10 mouse cellular contexts compared by ENCODE assay signal in the genomic region with DNA sequence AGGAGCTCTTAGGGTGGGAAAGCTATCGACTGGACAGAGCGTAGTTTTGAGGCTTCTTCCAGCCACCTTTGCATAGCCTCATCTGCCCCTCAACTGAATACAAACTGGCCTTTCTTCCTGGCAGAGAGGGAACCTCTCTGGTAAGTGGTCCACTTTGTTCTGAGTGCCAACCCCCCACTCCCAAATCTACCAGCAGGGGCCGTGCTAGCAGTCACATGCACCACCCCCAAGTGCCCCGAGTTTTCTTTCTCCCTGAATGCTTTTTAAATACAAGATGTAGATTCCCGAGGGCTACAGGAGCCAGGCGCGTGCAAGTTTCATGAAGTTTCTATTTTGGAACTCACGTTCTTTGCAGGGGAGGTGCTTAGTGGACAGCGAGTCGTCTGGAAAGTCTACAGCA. TPM values are rescaled to one million over a fixed set of nuclear protein-coding genes. Genes with fewer than 3 reads are reported as not detected.
A peak's percentile ranks its signal among the peaks of the same experiment; 100 is the strongest.
DNase-seq lines count a peak whose midpoint lies in the region; ATAC-seq and TF ChIP-seq lines count a peak whose summit lies in the region.
"Had no signal": no experiment of that assay in that cellular context is flagged by ENCODE, and none has a peak within 500 bp of the region (broad histone marks: within the 10 kb centered on the region; RNA-seq: fewer than 3 reads in every experiment).

No protein-coding gene starts in this region.

- no peak for ATAC-seq in intestine, embryonic 15.5 days

- 0 out of 2 replicates have a peak, but pooled peaks have one; percentile 3 for TF ChIP-seq CTCF in layer of hippocampus, adult 2 months (conservative IDR thresholded peaks at IDR 0.05)

- peaks cover 27% of the 10 kb centered on the region for H3K27me3 ChIP-seq in forebrain, embryonic 10.5 days (ENCODE audit: poor library complexity, severe bottlenecking)
- no peaks in the 10 kb centered on the region for H3K27me3 ChIP-seq in intestine, embryonic 15.5 days (replicated peaks)

- H3K9me3 ChIP-seq in forebrain, embryonic 10.5 days = no peaks in the 10 kb centered on the region
- no peaks in the 10 kb centered on the region for H3K9me3 ChIP-seq in intestine, embryonic 15.5 days
- H3K9me3 ChIP-seq: G1E; liver, embryonic 15.5 days had no signal

- no peak overlapping the region for H3K4me3 ChIP-seq in layer of hippocampus, adult 2 months
- H3K4me3 ChIP-seq in forebrain, embryonic 10.5 days = peak overlapping the region; percentile 18; the same call in 1 of the 2 replicates
- no peak overlapping the region for H3K4me3 ChIP-seq in intestine, embryonic 15.5 days (replicated peaks)
- H3K4me3 ChIP-seq: liver, embryonic 15.5 days had no signal

- no peaks in the 10 kb centered on the region for H3K36me3 ChIP-seq in forebrain, embryonic 10.5 days (replicated peaks)
- H3K36me3 ChIP-seq in intestine, embryonic 15.5 days = no peaks in the 10 kb centered on the region
- H3K36me3 ChIP-seq: G1E; liver, embryonic 15.5 days had no signal

- DNase-seq in layer of hippocampus, adult 2 months (ENCODE audit: low spot score in 2 of 2) = no peak
- no peak for DNase-seq in layer of hippocampus, postnatal 14 days (ENCODE audit: low spot score in 2 of 2)
- DNase-seq in forebrain, embryonic 10.5 days (ENCODE audit: extremely low spot score, low spot score) = peak; percentile 22
- peak; percentile 37 for DNase-seq in retina, embryonic 14.5 days (ENCODE audit: low spot score)
- no peak for DNase-seq in adrenal gland, postnatal 25 days
- DNase-seq in ovary, adult 18-20 months (ENCODE audit: low spot score) = no peak
- DNase-seq: kidney, adult 18-20 months had no signal

- 16% methylated on average over 10 of the region's 10 CpGs for WGBS in forebrain, embryonic 10.5 days
- 13% methylated on average over 10 of the region's 10 CpGs for WGBS in intestine, embryonic 15.5 days

- no peak overlapping the region for H3K9ac ChIP-seq in intestine, embryonic 15.5 days
- H3K9ac ChIP-seq: liver, embryonic 15.5 days had no signal

- H3K4me2 ChIP-seq in intestine, embryonic 15.5 days (replicated peaks) = peak overlapping the region; percentile 43
- H3K4me2 ChIP-seq: liver, embryonic 15.5 days had no signal

- H3K4me1 ChIP-seq in forebrain, embryonic 10.5 days = peaks cover 16% of the 10 kb centered on the region
- H3K4me1 ChIP-seq in intestine, embryonic 15.5 days (replicated peaks) = 0 out of 2 replicates have a peak, but pooled peaks cover 5% of the 10 kb centered on the region

- H3K27ac ChIP-seq in layer of hippocampus, adult 2 months = no peak overlapping the region
- peak overlapping the region; percentile 20; the same call in 1 of the 2 replicates for H3K27ac ChIP-seq in forebrain, embryonic 10.5 days
- no peak overlapping the region for H3K27ac ChIP-seq in intestine, embryonic 15.5 days
- H3K27ac ChIP-seq: liver, embryonic 15.5 days had no signal

RNA-seq across cellular contexts. Expression of a gene that starts 33.8 kb away (rescaled TPM):
- 10 to 100 TPM; 14.7 to 18.5 TPM for total RNA-seq in layer of hippocampus, adult 2 months (2021)
- 10 to 100 TPM; 17.3 to 18.0 TPM for total RNA-seq in layer of hippocampus, postnatal 14 days (2021)
- polyA plus RNA-seq in forebrain, embryonic 10.5 days (2016; fragmentation: Nextera tagmentation; extraction: Ambion mirVana) = 110 and 111 TPM in 2 replicates
- 125 and 137 TPM in 2 replicates for polyA plus RNA-seq in intestine, embryonic 15.5 days (2015; fragmentation: Nextera tagmentation; extraction: Ambion mirVana)
- total RNA-seq in adrenal gland, postnatal 25 days (2021) = 148 and 158 TPM in 2 replicates

Comparison
In these comparisons a context has a peak if more than half of its experiments do, and no peak if none do; other contexts are left out.
1. DNase-seq: peak in forebrain, embryonic 10.5 days (single experiment) and retina, embryonic 14.5 days (single experiment); none in layer of hippocampus, adult 2 months (0 of 2), layer of hippocampus, postnatal 14 days (0 of 2), adrenal gland, postnatal 25 days (single experiment) and ovary, adult 18-20 months (single experiment).